Mouse (Mus musculus) liver (tissue): ENCODE data around the gene Tacc2.

ENCODE experiments used
- DNase-seq: peaks from one replicate; pipeline ENCODE4 v3.0.0-alpha.2; 2020; ENCODE audit warnings: mixed read lengths

Gene Tacc2

DNA sequence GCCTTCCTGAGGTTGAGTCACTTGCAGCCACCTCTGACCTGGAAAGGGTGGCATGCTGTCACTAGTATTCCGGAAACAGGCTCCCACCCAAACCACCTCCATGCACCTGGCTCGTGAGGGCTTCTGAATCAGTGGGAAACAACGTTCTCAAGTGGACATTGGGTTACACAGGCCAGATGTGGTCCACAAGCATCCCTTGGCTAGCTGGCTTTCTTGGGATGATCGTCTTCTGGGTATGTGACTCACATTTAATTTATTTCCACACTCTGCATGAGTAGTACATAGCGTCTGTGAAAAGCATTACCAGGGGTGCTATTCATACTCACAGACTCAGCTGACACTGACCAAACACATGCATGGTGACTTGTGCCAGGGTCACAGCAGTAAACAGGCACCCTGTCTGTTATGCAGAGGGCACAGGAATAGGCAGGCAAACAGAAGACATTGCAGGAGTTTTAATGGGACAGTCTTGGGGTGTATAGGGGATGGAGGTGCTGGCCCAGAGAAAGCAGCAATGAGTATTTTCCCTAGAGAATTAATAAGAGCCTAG is 205.3 kb downstream of the Tacc2 start:
- DNase-seq = no peak

DNA sequence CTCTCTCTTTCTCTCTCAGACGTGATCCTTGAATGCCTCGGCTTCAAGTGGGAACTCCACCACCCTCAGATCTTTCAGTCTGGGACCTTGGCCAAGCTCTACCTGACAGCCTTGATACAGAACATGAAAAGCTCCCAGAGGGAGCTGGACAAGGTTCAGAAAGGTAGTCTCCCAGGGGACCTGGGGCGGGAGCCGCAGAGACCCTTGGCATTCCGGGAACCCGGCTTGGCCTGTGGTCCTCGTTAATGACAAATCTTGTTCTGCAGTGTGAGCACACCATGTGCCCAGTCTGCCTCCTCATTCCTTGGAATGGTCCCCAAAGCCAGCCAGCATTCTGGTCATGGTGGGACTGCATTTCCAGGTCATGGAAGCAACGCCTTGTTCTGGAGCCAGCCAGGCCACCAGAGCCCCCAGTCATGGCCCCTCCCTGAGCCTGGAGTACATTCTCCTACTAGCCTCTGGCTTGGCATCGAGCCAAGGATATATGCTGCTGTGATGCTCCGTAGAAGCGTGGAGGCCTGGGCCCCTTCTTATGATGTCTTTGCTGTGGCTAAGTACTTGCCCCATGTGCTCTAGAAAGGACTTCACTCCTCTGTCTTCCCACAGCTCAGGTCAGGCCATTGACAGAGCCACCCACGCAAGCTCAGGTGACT is 208.8 kb downstream of the Tacc2 start:
- no peak for DNase-seq

GRCm38 (mm10) chr7:130786708-130787107 is 209.5 kb downstream of the Tacc2 start:
- DNase-seq = no peak

DNA sequence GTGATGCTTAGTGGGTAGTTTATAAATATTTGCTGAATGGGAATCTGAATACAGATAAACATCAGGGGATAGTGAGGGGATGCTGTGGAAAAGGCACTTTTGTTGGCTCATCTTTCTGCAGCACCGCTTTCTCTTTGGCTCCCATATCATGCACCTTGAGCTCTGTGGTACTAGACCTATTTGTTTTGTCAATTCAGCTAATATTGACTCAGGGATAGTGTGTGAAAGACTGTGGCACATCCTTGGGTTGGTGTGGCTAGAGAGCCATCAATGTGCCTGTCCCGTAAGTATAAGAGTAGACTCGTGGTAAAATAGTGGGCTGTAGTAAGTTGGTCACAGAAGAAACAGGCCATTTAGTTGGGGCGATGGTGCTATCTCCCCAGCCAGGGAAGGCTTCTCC is 210.3 kb downstream of the Tacc2 start:
- DNase-seq = no peak

DNA sequence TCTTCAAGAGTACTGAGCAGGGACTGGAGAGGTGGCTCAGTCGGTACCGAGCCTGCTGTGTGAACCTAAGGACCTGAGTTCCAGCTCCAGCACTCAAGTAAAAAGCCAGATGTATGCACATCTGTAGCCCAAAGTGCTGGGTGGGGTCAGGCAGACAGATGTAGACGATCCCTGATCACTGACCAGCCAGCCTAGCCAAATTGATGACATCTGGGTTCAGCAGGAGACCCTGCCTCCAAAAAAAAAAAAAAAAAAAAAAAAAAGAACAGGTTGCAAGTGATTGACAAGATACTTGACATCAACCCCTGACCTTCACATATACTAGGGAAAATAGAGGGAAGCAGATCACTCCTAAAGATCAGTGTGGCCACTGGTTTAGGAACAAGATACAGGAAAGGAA is 211.7 kb downstream of the Tacc2 start:
- DNase-seq = no peak

DNA sequence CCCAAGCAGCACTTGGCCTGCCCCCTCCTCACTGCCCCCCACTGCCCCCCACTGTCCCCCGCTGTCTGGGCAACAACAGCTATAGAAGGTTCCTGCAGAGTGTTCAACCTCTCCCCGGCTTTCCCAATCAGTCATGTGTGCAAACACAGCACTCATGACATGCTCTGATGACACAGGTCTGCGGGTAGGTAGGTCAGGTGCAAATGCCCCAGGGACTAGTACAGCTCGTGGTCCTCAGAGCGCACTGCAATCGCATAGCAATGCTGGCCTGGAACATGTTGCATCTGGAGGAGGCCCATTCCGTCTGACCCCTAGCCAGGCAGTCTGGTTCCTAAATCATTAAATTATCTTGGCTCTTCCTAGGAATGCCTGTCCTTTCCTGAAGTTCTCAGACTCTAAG is 212.2 kb downstream of the Tacc2 start:
- DNase-seq = no peak

DNA sequence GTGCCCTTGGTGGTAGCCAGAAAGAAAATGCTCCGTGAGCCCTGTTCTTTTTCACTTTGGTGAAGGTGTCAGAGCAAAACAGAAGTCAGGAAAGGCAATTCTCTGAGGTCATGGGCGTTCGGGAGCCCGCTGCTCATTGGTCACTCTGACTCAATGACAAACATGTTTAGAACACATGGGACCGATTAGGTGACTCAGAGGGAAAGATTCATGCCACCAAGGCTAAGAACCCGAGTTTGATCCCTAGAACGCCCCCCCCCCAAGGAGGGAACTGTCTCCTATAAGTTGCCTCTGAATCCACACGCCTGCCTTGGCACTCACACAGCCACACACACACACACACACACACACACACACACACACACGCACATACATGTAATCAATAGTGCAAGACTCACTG is 216.4 kb downstream of the Tacc2 start:
- DNase-seq = no peak

DNA sequence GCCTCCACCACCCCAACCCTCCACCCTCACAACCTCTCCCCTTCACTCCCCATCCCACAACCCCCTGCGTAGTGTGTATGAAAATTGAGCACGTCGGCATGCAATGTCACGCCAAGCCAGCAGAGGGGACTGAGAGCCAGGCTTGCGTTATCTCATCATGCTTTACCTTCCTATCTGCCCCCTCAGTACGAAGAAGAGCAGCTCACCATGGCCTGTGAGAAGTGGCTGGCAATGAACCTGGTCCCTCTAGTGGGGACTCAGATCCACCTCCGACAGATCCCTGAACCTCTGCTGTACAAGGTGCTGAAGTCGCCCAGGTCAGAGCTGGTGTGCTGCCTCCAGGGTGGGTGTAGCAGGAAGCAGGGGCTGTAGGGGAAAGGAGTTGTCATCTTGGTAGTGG is 219.5 kb downstream of the Tacc2 start:
- DNase-seq = no peak

DNA sequence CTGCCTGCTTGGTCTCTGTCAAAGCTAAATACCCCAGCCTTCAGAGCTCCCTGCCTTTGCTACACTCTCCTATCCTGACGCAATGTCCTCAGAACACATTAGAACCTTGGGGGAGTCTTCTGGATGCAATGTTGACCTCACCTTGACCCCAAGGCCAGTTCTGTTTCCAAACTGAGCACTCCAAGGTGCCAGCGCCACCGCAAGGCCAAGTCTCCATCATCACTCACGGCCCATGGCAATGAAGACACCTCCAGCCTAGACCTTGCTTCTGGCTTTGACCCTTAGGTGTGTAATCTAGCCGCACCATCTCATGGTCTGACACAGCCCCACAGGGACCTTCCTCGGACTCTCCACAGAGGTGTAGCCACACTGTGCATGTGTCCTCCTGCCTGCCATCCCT is 220.3 kb downstream of the Tacc2 start:
- DNase-seq = no peak

- no peak for DNase-seq
Observed at GRCm38 (mm10) chr7:130799418-130799817, 222.2 kb downstream of the Tacc2 start.

- DNase-seq = no peak
Observed at GRCm38 (mm10) chr7:130800681-130801080, 223.4 kb downstream of the Tacc2 start.

- DNase-seq = no peak
Observed at GRCm38 (mm10) chr7:130801811-130802210, 224.6 kb downstream of the Tacc2 start.

DNA sequence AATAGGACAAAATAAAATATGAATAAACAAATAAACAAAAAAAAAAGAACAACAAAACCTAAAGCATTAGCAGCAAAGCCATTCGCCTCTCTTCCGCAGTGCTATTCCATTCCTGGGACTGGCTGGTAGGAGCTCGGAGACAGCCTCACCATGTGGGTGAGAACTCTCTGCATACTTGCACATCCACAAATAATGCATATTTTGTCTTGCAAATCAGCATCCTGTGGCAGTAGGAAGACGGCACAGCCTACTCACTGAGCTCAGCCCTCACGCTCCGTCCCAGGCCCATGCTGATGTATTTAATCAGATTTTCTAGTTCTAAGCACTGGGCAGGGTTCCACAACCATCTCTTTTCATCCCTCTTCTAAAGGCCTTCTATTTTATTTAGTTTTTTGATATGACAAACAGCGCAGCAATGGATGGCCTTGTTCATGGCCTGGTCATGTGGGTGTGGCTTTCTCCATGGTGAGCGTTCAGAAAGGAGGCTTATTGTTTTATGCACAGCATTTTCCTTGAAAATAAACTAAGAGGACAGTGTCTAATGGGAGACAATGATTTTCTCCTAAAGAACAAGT is 226.1 kb downstream of the Tacc2 start:
- no peak for DNase-seq

DNA sequence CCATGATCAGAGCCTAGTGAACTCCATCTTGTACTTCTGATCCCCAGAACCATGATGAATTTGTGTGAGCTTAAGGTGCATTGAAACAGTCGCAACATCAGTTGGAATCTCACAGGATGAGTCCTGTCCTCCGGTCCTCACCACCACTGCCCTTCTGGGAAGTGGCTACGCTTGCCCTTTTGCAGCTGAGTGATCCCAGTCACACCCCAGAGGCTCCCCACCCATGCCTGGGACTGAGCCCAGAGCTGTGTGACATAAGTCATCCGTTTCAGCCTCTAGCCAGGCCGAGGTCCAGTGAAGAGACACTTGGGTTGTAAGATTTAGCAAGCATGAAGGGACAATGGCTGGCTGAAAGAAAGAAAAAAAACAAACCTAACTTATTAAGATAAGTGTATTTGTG is 227.8 kb downstream of the Tacc2 start:
- DNase-seq = no peak

GRCm38 (mm10) chr7:130807749-130808148 is 230.5 kb downstream of the Tacc2 start:
- no peak for DNase-seq

DNA sequence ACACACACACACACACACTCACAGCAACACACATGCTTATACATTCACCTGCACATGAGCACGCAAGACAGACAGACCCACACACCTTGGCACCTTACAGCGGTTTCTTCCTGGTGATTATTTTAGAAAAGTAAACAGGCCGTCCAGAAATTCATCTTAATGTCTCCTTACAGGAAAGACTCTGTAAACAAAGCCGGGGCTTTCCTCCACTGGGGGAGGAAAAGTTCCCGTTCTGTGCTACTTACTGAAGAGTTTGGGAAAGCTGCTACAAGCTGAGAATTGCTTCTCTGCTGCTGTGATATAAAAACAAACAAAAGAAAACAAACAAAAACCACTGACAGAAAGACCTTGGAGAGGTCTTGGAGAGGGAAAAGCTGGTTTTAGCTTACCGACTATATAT is 231.5 kb downstream of the Tacc2 start:
- no peak for DNase-seq

DNA sequence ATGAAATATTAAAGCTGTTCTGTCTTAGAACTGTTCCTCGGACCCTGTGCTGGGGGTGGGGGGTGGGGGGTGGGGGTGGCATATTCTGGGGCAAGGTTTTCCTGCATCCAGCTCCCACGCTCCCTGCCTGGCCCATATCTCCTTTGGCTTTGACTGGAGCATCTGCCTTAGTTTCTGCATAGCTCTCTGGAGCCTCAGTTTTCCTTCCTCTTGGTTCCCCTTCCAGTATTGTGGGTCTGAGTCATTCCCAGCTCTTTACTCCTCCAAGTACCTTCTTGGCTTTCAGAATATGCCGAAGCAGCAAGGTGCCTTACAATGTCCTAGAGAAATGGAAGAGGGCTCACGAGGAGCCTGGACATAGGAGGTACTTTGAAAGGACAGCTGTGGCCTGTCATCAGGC is 233.0 kb downstream of the Tacc2 start:
- no peak for DNase-seq

GRCm38 (mm10) chr7:130812407-130812806 is 235.2 kb downstream of the Tacc2 start:
- peak; percentile 35 for DNase-seq
